21 mouse cellular contexts compared by ENCODE assay signal in genomic region chr8:54416691-54417090, GRCm38 (mm10).
DNase-seq lines count a peak whose midpoint lies in the region; ATAC-seq lines count a peak whose summit lies in the region.
"Had no signal": no experiment of that assay in that cellular context is flagged by ENCODE, and none has a peak within 500 bp of the region (broad histone marks: within the 10 kb centered on the region; RNA-seq: fewer than 3 reads in every experiment).

No protein-coding gene starts in this region.

- no peak for DNase-seq in frontal cortex, postnatal 14 days (ENCODE audit: low spot score in 2 of 2)
- DNase-seq in frontal cortex, postnatal 36 days (ENCODE audit: low spot score in 2 of 2) = peak; percentile 14 to 63
- no peak for DNase-seq in frontal cortex, postnatal 10 days (ENCODE audit: low spot score in 2 of 2)
- DNase-seq in right cerebral cortex, adult 18-20 months = peak; percentile 33
- no peak for DNase-seq in right cerebral cortex, postnatal 10 days (ENCODE audit: low spot score in 2 of 2)
- DNase-seq: adrenal gland, adult 8-10 months; adrenal gland, postnatal 14 days; adrenal gland, postnatal 36 days; B cell, adult 2 months; cerebellum, adult 11 months; cerebellum, adult 18-20 months; cerebellum, adult 8-10 months; cerebellum, adult 9-11 months; cerebellum, postnatal 25 days had no signal

- peak; percentile 86 for ATAC-seq in frontal cortex, adult (ENCODE audit: low TSS enrichment)
- no peak for ATAC-seq in megakaryocyte, adult 5-6 weeks (ENCODE audit: poor library complexity, severe bottlenecking)
- ATAC-seq: activated CD4-positive, CD25-positive, alpha-beta regulatory T cell, adult 4 months; CD4-positive, CD25-positive, alpha-beta regulatory T cell, adult 4 months; forebrain, embryonic 13.5 days; forebrain, embryonic 15.5 days; Patski had no signal

Comparison
In these comparisons a context has a peak if more than half of its experiments do, and no peak if none do; other contexts are left out.
1. DNase-seq: peak in frontal cortex, postnatal 36 days (2 of 2) and right cerebral cortex, adult 18-20 months (single experiment); none in frontal cortex, postnatal 14 days (0 of 2), frontal cortex, postnatal 10 days (0 of 2) and right cerebral cortex, postnatal 10 days (0 of 2).